Mouse (Mus musculus): ENCODE results near the gene Manf. TPM values are rescaled to one million over a fixed set of nuclear protein-coding genes. Genes with fewer than 3 reads are reported as not detected.

Gene Manf
- polyA plus RNA-seq, 1 experiment from 2014 or later, result 211 TPM

- Histone ChIP-seq H3K4me2 (replicated peaks; ENCODE audit: low read depth) (no peak overlapping the region), H3K27ac (ENCODE audit: low read depth, low read length) (no peak overlapping the region), H3K4me3 (ENCODE audit: low read depth, low read length) (no peak overlapping the region), H3K9me3 (ENCODE audit: control insufficient read depth) (no peaks in the 10 kb centered on the region), H3K36me3 (ENCODE audit: control insufficient read depth, insufficient read depth) (peaks cover 61% of the 10 kb centered on the region), H3K4me1 (replicated peaks; ENCODE audit: control insufficient read depth, insufficient read depth, low read length) (no peaks in the 10 kb centered on the region), H3K9ac (ENCODE audit: low read depth, low read length) (no peak overlapping the region), H3K27me3 (replicated peaks; ENCODE audit: control insufficient read depth, insufficient read depth, low read length) (no peaks in the 10 kb centered on the region)
- ATAC-seq, result no peak
- 79% methylated on average over 3 of the region's 3 CpGs for WGBS
- TF ChIP-seq CTCF (IDR thresholded peaks at IDR 0.05; ENCODE audit: low read depth), result 0 out of 2 replicates have a peak, but pooled peaks have one; percentile 18
These were observed 35.1 kb downstream of the Manf start for GRCm38 (mm10) chr9:106856664-106857063.

- peaks cover 62% of the 10 kb centered on the region for H3K36me3 ChIP-seq (ENCODE audit: control insufficient read depth, insufficient read depth)
- no peaks in the 10 kb centered on the region for H3K27me3 ChIP-seq (replicated peaks; ENCODE audit: control insufficient read depth, insufficient read depth, low read length)
- no peaks in the 10 kb centered on the region for H3K9me3 ChIP-seq (ENCODE audit: control insufficient read depth)
- H3K4me1 ChIP-seq (replicated peaks; ENCODE audit: control insufficient read depth, insufficient read depth, low read length), result no peaks in the 10 kb centered on the region
- no peak for ATAC-seq
- 96% methylated on average over 6 of the region's 6 CpGs for WGBS
- no peak for TF ChIP-seq CTCF (IDR thresholded peaks at IDR 0.05; ENCODE audit: low read depth)
- H3K9ac ChIP-seq (ENCODE audit: low read depth, low read length), result no peak overlapping the region
- no peak overlapping the region for H3K4me2 ChIP-seq (replicated peaks; ENCODE audit: low read depth)
- H3K27ac ChIP-seq (ENCODE audit: low read depth, low read length), result no peak overlapping the region
- H3K4me3 ChIP-seq (ENCODE audit: low read depth, low read length), result no peak overlapping the region
These were observed 49.0 kb downstream of the Manf start for GRCm38 (mm10) chr9:106842800-106843199.

GRCm38 (mm10) chr9:106840569-106840968 is 51.2 kb downstream of the Manf start:
- H3K4me1 ChIP-seq (replicated peaks; ENCODE audit: control insufficient read depth, insufficient read depth, low read length), result no peaks in the 10 kb centered on the region
- H3K9ac ChIP-seq (ENCODE audit: low read depth, low read length), result no peak overlapping the region
- no peaks in the 10 kb centered on the region for H3K27me3 ChIP-seq (replicated peaks; ENCODE audit: control insufficient read depth, insufficient read depth, low read length)
- H3K4me2 ChIP-seq (replicated peaks; ENCODE audit: low read depth), result no peak overlapping the region
- no peak for ATAC-seq
- WGBS, result 97% methylated on average over 1 of the region's 1 CpGs
- peak; percentile 50 for TF ChIP-seq CTCF (IDR thresholded peaks at IDR 0.05; ENCODE audit: low read depth)
- no peak overlapping the region for H3K4me3 ChIP-seq (ENCODE audit: low read depth, low read length)
- H3K27ac ChIP-seq (ENCODE audit: low read depth, low read length), result no peak overlapping the region
- no peaks in the 10 kb centered on the region for H3K9me3 ChIP-seq (ENCODE audit: control insufficient read depth)
- H3K36me3 ChIP-seq (ENCODE audit: control insufficient read depth, insufficient read depth), result peaks cover 60% of the 10 kb centered on the region

GRCm38 (mm10) chr9:106822381-106823104 is 69.2 kb downstream of the Manf start:
- peak overlapping the region; percentile 95 for H3K27ac ChIP-seq (ENCODE audit: low read depth, low read length)
- peak overlapping the region; percentile 75 for H3K4me2 ChIP-seq (replicated peaks; ENCODE audit: low read depth)
- no peaks in the 10 kb centered on the region for H3K27me3 ChIP-seq (replicated peaks; ENCODE audit: control insufficient read depth, insufficient read depth, low read length)
- H3K9ac ChIP-seq (ENCODE audit: low read depth, low read length), result peak overlapping the region; percentile 90
- ATAC-seq, result peak; percentile 81
- H3K4me3 ChIP-seq (ENCODE audit: low read depth, low read length), result peak overlapping the region; percentile 98
- WGBS, result under 1% methylated on average over 29 of the region's 32 CpGs
- H3K36me3 ChIP-seq (ENCODE audit: control insufficient read depth, insufficient read depth), result no peaks in the 10 kb centered on the region
- no peak; the same call in 1 of the 2 replicates for TF ChIP-seq CTCF (IDR thresholded peaks at IDR 0.05; ENCODE audit: low read depth)
- H3K9me3 ChIP-seq (ENCODE audit: control insufficient read depth), result no peaks in the 10 kb centered on the region
- H3K4me1 ChIP-seq (replicated peaks; ENCODE audit: control insufficient read depth, insufficient read depth, low read length), result no peaks in the 10 kb centered on the region

- no peaks in the 10 kb centered on the region for H3K4me1 ChIP-seq (replicated peaks; ENCODE audit: control insufficient read depth, insufficient read depth, low read length)
- H3K4me2 ChIP-seq (replicated peaks; ENCODE audit: low read depth), result peak within 1 kb of the TSS; percentile 75
- H3K9me3 ChIP-seq (ENCODE audit: control insufficient read depth), result no peaks in the 10 kb centered on the region
- H3K27ac ChIP-seq (ENCODE audit: low read depth, low read length), result peak within 1 kb of the TSS; percentile 95
- peak within 1 kb of the TSS; percentile 90 for H3K9ac ChIP-seq (ENCODE audit: low read depth, low read length)
- no peaks in the 10 kb centered on the region for H3K27me3 ChIP-seq (replicated peaks; ENCODE audit: control insufficient read depth, insufficient read depth, low read length)
- peak; percentile 99 for ATAC-seq
- H3K36me3 ChIP-seq (ENCODE audit: control insufficient read depth, insufficient read depth), result no peaks in the 10 kb centered on the region
- TF ChIP-seq CTCF (IDR thresholded peaks at IDR 0.05; ENCODE audit: low read depth), result peak; percentile 28
- H3K4me3 ChIP-seq (ENCODE audit: low read depth, low read length), result peak within 1 kb of the TSS; percentile 98
- WGBS, result under 1% methylated on average over 57 of the region's 71 CpGs
These were observed 70.0 kb downstream of the Manf start, which contains the start of gene Dcaf1 for GRCm38 (mm10) chr9:106821618-106822380. Gene Dcaf1 (plus strand): TSS chr9:106821874.

GRCm38 (mm10) chr9:106821050-106821617 is 70.6 kb downstream of the Manf start:
- H3K4me2 ChIP-seq (replicated peaks; ENCODE audit: low read depth), result peak overlapping the region; percentile 75
- peak overlapping the region; percentile 53 for H3K9ac ChIP-seq (ENCODE audit: low read depth, low read length)
- H3K27me3 ChIP-seq (replicated peaks; ENCODE audit: control insufficient read depth, insufficient read depth, low read length), result no peaks in the 10 kb centered on the region
- no peaks in the 10 kb centered on the region for H3K4me1 ChIP-seq (replicated peaks; ENCODE audit: control insufficient read depth, insufficient read depth, low read length)
- peak overlapping the region; percentile 98 for H3K4me3 ChIP-seq (ENCODE audit: low read depth, low read length)
- WGBS, result 43% methylated on average over 15 of the region's 15 CpGs
- no peak for ATAC-seq
- TF ChIP-seq CTCF (IDR thresholded peaks at IDR 0.05; ENCODE audit: low read depth), result no peak
- H3K36me3 ChIP-seq (ENCODE audit: control insufficient read depth, insufficient read depth), result no peaks in the 10 kb centered on the region
- H3K27ac ChIP-seq (ENCODE audit: low read depth, low read length), result no peak overlapping the region
- no peaks in the 10 kb centered on the region for H3K9me3 ChIP-seq (ENCODE audit: control insufficient read depth)
